ENCODE assay signal across 23 mouse cellular contexts in genomic region chr4:66522097-66522809, GRCm38 (mm10).
DNase-seq lines count a peak whose midpoint lies in the region; ATAC-seq and TF ChIP-seq lines count a peak whose summit lies in the region.
"Had no signal": no experiment of that assay in that cellular context is flagged by ENCODE, and none has a peak within 500 bp of the region (broad histone marks: within the 10 kb centered on the region; RNA-seq: fewer than 3 reads in every experiment).

No protein-coding gene starts in this region.

- 51% methylated on average over 2 of the region's 2 CpGs for WGBS in forebrain, embryonic 15.5 days
- 81% methylated on average over 2 of the region's 2 CpGs for WGBS in forebrain, embryonic 10.5 days
- WGBS in midbrain, embryonic 14.5 days: 67% methylated on average over 2 of the region's 2 CpGs
- WGBS in midbrain, embryonic 11.5 days: 74% methylated on average over 2 of the region's 2 CpGs
- 62% methylated on average over 2 of the region's 2 CpGs for WGBS in neural tube, embryonic 15.5 days
- WGBS in lung, postnatal 0 days: 72% methylated on average over 2 of the region's 2 CpGs

- no peak overlapping the region for H3K4me2 ChIP-seq in forebrain, embryonic 15.5 days (replicated peaks)
- no peak overlapping the region for H3K4me2 ChIP-seq in midbrain, embryonic 14.5 days (ENCODE audit: low read length)
- H3K4me2 ChIP-seq in midbrain, embryonic 11.5 days: no peak overlapping the region
- no peak overlapping the region for H3K4me2 ChIP-seq in neural tube, embryonic 15.5 days
- H3K4me2 ChIP-seq in lung, postnatal 0 days (replicated peaks; ENCODE audit: low read depth, low read length): no peak overlapping the region
- H3K4me2 ChIP-seq: heart, embryonic 12.5 days; stomach, embryonic 15.5 days had no signal

- peak; percentile 18 for DNase-seq in cerebellum, adult 11-12 months
- DNase-seq in cerebellum, postnatal 36 days: no peak
- no peak for DNase-seq in forebrain, embryonic 10.5 days (ENCODE audit: extremely low spot score, low spot score)
- peak; percentile 28 for DNase-seq in midbrain, embryonic 14.5 days
- no peak for DNase-seq in midbrain, embryonic 11.5 days (ENCODE audit: low spot score, missing footprints)
- no peak for DNase-seq in lung, postnatal 0 days (ENCODE audit: low spot score)
- DNase-seq: adrenal gland, adult 8-10 months; gastrocnemius, postnatal 10 days; heart, adult 11 months; heart, postnatal 14 days; kidney, adult 8-10 months; kidney, postnatal 14 days; liver, postnatal 0 days; lung, postnatal 14 days; right cerebral cortex, postnatal 25 days; thymus, adult 2 months had no signal

- peaks cover 34% of the 10 kb centered on the region for H3K4me1 ChIP-seq in forebrain, embryonic 15.5 days
- H3K4me1 ChIP-seq in forebrain, embryonic 10.5 days: peaks cover 4% of the 10 kb centered on the region; the same call in 1 of the 2 replicates
- no peaks in the 10 kb centered on the region for H3K4me1 ChIP-seq in midbrain, embryonic 14.5 days (ENCODE audit: control insufficient read depth, insufficient read depth, low read length)
- H3K4me1 ChIP-seq in midbrain, embryonic 11.5 days (ENCODE audit: control insufficient read depth, insufficient read depth, low read length): no peaks in the 10 kb centered on the region
- H3K4me1 ChIP-seq in neural tube, embryonic 15.5 days: 0 out of 2 replicates have a peak, but pooled peaks cover 2% of the 10 kb centered on the region
- H3K4me1 ChIP-seq in lung, postnatal 0 days (ENCODE audit: insufficient read depth, low read depth, low read length): no peaks in the 10 kb centered on the region
- H3K4me1 ChIP-seq: heart, embryonic 12.5 days; stomach, embryonic 15.5 days had no signal

- H3K4me3 ChIP-seq in forebrain, embryonic 15.5 days: no peak overlapping the region
- no peak overlapping the region for H3K4me3 ChIP-seq in forebrain, embryonic 10.5 days
- no peak overlapping the region for H3K4me3 ChIP-seq in midbrain, embryonic 14.5 days (replicated peaks; ENCODE audit: low read depth, low read length)
- no peak overlapping the region for H3K4me3 ChIP-seq in midbrain, embryonic 11.5 days (ENCODE audit: low read depth, low read length)
- H3K4me3 ChIP-seq in neural tube, embryonic 15.5 days (replicated peaks): no peak overlapping the region
- no peak overlapping the region for H3K4me3 ChIP-seq in lung, postnatal 0 days (ENCODE audit: low read depth, low read length)
- H3K4me3 ChIP-seq: embryonic facial prominence, embryonic 10.5 days; heart, embryonic 12.5 days; layer of hippocampus, adult 2 months; limb, embryonic 10.5 days; stomach, embryonic 15.5 days had no signal

- ATAC-seq in forebrain, embryonic 15.5 days (replicated peaks): peak; percentile 47
- ATAC-seq in midbrain, embryonic 14.5 days (ENCODE audit: low FRiP score, low TSS enrichment): no peak
- no peak for ATAC-seq in midbrain, embryonic 11.5 days (ENCODE audit: low FRiP score)
- peak; percentile 11; the same call in 1 of the 2 replicates for ATAC-seq in neural tube, embryonic 15.5 days (ENCODE audit: low FRiP score)
- no peak for ATAC-seq in lung, postnatal 0 days
- ATAC-seq: liver, postnatal 0 days had no signal

- H3K9ac ChIP-seq in forebrain, embryonic 15.5 days (replicated peaks): no peak overlapping the region
- H3K9ac ChIP-seq in midbrain, embryonic 14.5 days (replicated peaks; ENCODE audit: low read length): no peak overlapping the region
- H3K9ac ChIP-seq in midbrain, embryonic 11.5 days (ENCODE audit: low read length): no peak overlapping the region
- no peak overlapping the region for H3K9ac ChIP-seq in neural tube, embryonic 15.5 days (replicated peaks)
- no peak overlapping the region for H3K9ac ChIP-seq in lung, postnatal 0 days (replicated peaks; ENCODE audit: low read depth)
- H3K9ac ChIP-seq: heart, embryonic 12.5 days; liver, postnatal 0 days; stomach, embryonic 15.5 days had no signal

- no peaks in the 10 kb centered on the region for H3K36me3 ChIP-seq in forebrain, embryonic 15.5 days
- no peaks in the 10 kb centered on the region for H3K36me3 ChIP-seq in forebrain, embryonic 10.5 days (replicated peaks)
- H3K36me3 ChIP-seq in midbrain, embryonic 14.5 days (ENCODE audit: control insufficient read depth, insufficient read depth, low read length): no peaks in the 10 kb centered on the region
- H3K36me3 ChIP-seq in midbrain, embryonic 11.5 days (ENCODE audit: control insufficient read depth, insufficient read depth, low read length): no peaks in the 10 kb centered on the region
- H3K36me3 ChIP-seq in neural tube, embryonic 15.5 days: no peaks in the 10 kb centered on the region
- H3K36me3 ChIP-seq in lung, postnatal 0 days (ENCODE audit: insufficient read depth, low read length): no peaks in the 10 kb centered on the region
- H3K36me3 ChIP-seq: embryonic facial prominence, embryonic 10.5 days; heart, embryonic 12.5 days; limb, embryonic 10.5 days; stomach, embryonic 15.5 days had no signal

- no peak for TF ChIP-seq EP300 in lung, postnatal 0 days (IDR thresholded peaks at IDR 0.05)

- TF ChIP-seq CTCF in lung, postnatal 0 days (IDR thresholded peaks at IDR 0.05): no peak

- 0 out of 2 replicates have a peak overlapping the region, but pooled peaks have one; percentile 28 for H3K27ac ChIP-seq in forebrain, embryonic 15.5 days (replicated peaks)
- H3K27ac ChIP-seq in forebrain, embryonic 10.5 days: no peak overlapping the region
- H3K27ac ChIP-seq in midbrain, embryonic 14.5 days (replicated peaks; ENCODE audit: low read depth, low read length): no peak overlapping the region
- no peak overlapping the region for H3K27ac ChIP-seq in midbrain, embryonic 11.5 days (ENCODE audit: low read depth, low read length)
- H3K27ac ChIP-seq in neural tube, embryonic 15.5 days (replicated peaks): no peak overlapping the region
- H3K27ac ChIP-seq in lung, postnatal 0 days (ENCODE audit: low read length): no peak overlapping the region
- H3K27ac ChIP-seq: embryonic facial prominence, embryonic 10.5 days; layer of hippocampus, adult 2 months; limb, embryonic 10.5 days; stomach, embryonic 15.5 days had no signal

- no peaks in the 10 kb centered on the region for H3K9me3 ChIP-seq in forebrain, embryonic 15.5 days
- H3K9me3 ChIP-seq in forebrain, embryonic 10.5 days: no peaks in the 10 kb centered on the region
- H3K9me3 ChIP-seq in midbrain, embryonic 14.5 days (ENCODE audit: control insufficient read depth, low read length): no peaks in the 10 kb centered on the region
- no peaks in the 10 kb centered on the region for H3K9me3 ChIP-seq in midbrain, embryonic 11.5 days (ENCODE audit: control insufficient read depth, low read length)
- no peaks in the 10 kb centered on the region for H3K9me3 ChIP-seq in neural tube, embryonic 15.5 days (replicated peaks)
- no peaks in the 10 kb centered on the region for H3K9me3 ChIP-seq in lung, postnatal 0 days (ENCODE audit: low read length)
- H3K9me3 ChIP-seq: embryonic facial prominence, embryonic 10.5 days; heart, embryonic 12.5 days; limb, embryonic 10.5 days; stomach, embryonic 15.5 days had no signal

- no peaks in the 10 kb centered on the region for H3K27me3 ChIP-seq in forebrain, embryonic 15.5 days
- no peaks in the 10 kb centered on the region for H3K27me3 ChIP-seq in forebrain, embryonic 10.5 days (ENCODE audit: poor library complexity, severe bottlenecking)
- no peaks in the 10 kb centered on the region for H3K27me3 ChIP-seq in midbrain, embryonic 14.5 days (ENCODE audit: control insufficient read depth, insufficient read depth, low read length)
- H3K27me3 ChIP-seq in midbrain, embryonic 11.5 days (ENCODE audit: control insufficient read depth, insufficient read depth, low read length): no peaks in the 10 kb centered on the region
- H3K27me3 ChIP-seq in neural tube, embryonic 15.5 days (replicated peaks): no peaks in the 10 kb centered on the region
- no peaks in the 10 kb centered on the region for H3K27me3 ChIP-seq in lung, postnatal 0 days (replicated peaks; ENCODE audit: insufficient read depth, low read length)
- H3K27me3 ChIP-seq: heart, embryonic 12.5 days; stomach, embryonic 15.5 days had no signal

Comparison
In these comparisons a context has a peak if more than half of its experiments do, and no peak if none do; other contexts are left out.
1. DNase-seq: peak in cerebellum, adult 11-12 months (single experiment) and midbrain, embryonic 14.5 days (single experiment); none in cerebellum, postnatal 36 days (0 of 2), forebrain, embryonic 10.5 days (single experiment), midbrain, embryonic 11.5 days (single experiment) and lung, postnatal 0 days (single experiment).
2. ATAC-seq: peak in forebrain, embryonic 15.5 days (single experiment) and neural tube, embryonic 15.5 days (single experiment); none in midbrain, embryonic 14.5 days (single experiment), midbrain, embryonic 11.5 days (single experiment) and lung, postnatal 0 days (single experiment).